Mouse (Mus musculus) stomach, postnatal 0 days (tissue): Measurements from ENCODE around the gene Trdmt1. TPM values are rescaled to one million over a fixed set of nuclear protein-coding genes. Genes with fewer than 3 reads are reported as not detected.

ENCODE experiments used
- ATAC-seq: fragments of 200-750 bp; cut with Nextera tagmentation; 2 replicates; pipeline ENCODE4 v1.8.0; 2017; ENCODE audit not compliant: low FRiP score, low TSS enrichment
- DNase-seq: peaks from one replicate; pipeline ENCODE4 v3.0.0-alpha.2; 2016; ENCODE audit warnings: low spot score
- H3K27ac ChIP-seq: fragments of 300-500 bp; sonication (generic); replicated peaks from 2 replicates; pipeline ENCODE4 v1.5.1; 2014; ENCODE audit warnings: mild to moderate bottlenecking, control low read depth
- H3K27me3 ChIP-seq: fragments of 300-500 bp; sonication (generic); 2 replicates; pipeline ENCODE4 v1.6.1; 2014; ENCODE audit warnings: low read length; ENCODE audit not compliant: control insufficient read depth, insufficient read depth
- H3K36me3 ChIP-seq: fragments of 300-500 bp; sonication (generic); 2 replicates; pipeline ENCODE4 v1.6.1; 2014; ENCODE audit warnings: low read length, mixed read lengths; ENCODE audit not compliant: control insufficient read depth, insufficient read depth
- H3K4me1 ChIP-seq: fragments of 300-500 bp; sonication (generic); replicated peaks from 2 replicates; pipeline ENCODE4 v1.6.1; 2014; ENCODE audit warnings: antibody characterized with exemption; ENCODE audit not compliant: control insufficient read depth, insufficient read depth
- H3K4me2 ChIP-seq: fragments of 300-500 bp; sonication (generic); replicated peaks from 2 replicates; pipeline ENCODE4 v1.6.1; 2014; ENCODE audit warnings: low read depth, mild to moderate bottlenecking, control low read depth, moderate library complexity
- H3K4me3 ChIP-seq: fragments of 300-500 bp; sonication (generic); 2 replicates; pipeline ENCODE4 v1.5.1; 2014; ENCODE audit warnings: low read depth, low read length, control low read depth
- H3K9ac ChIP-seq: fragments of 300-500 bp; sonication (generic); 2 replicates; pipeline ENCODE4 v1.6.1; 2014; ENCODE audit warnings: mild to moderate bottlenecking, low read length, control low read depth, mixed read lengths
- H3K9me3 ChIP-seq: fragments of 300-500 bp; sonication (generic); 2 replicates; pipeline ENCODE4 v1.6.1; 2016; ENCODE audit warnings: low read length; ENCODE audit not compliant: control insufficient read depth
- CTCF ChIP-seq: IDR thresholded peaks from 2 replicates; pipeline ENCODE4 v1.5.1; 2016; ENCODE audit warnings: antibody characterized with exemption, low read depth, mild to moderate bottlenecking, moderate library complexity
- EP300 ChIP-seq: optimal IDR thresholded peaks from 2 replicates; pipeline ENCODE3; 2016; ENCODE audit warnings: antibody characterized with exemption
- WGBS: fragments of 180-500 bp; shearing (Covaris S2); extraction: QIAGEN DNeasy Blood & Tissue Kit; methylation state at CpG from one replicate; pipeline ENCODE4 v1.1.7; 2014; 5-methylcytosine and 5-hydroxymethylcytosine counted together
- polyA plus RNA-seq: library from polyadenylated mRNA; unstranded; fragments of >200 nt; fragmentation: Nextera tagmentation; extraction: Ambion mirVana; gene quantifications from 2 replicates; pipeline ENCODE4 v1.2.1, GENCODE M21; 2015

Trdmt1 gene
- polyA plus RNA-seq, 1 experiment from 2014 or later: 6.9 TPM

GRCm38 (mm10) chr2:13500298-13500999 lies 44.0 kb downstream of the Trdmt1 start:
- Histone ChIP-seq H3K36me3 (no peaks in the 10 kb centered on the region), H3K9me3 (no peaks in the 10 kb centered on the region), H3K4me1 (no peaks in the 10 kb centered on the region), H3K27me3 (no peaks in the 10 kb centered on the region), H3K9ac (no peak overlapping the region), H3K4me3 (no peak overlapping the region), H3K27ac (no peak overlapping the region), H3K4me2 (no peak overlapping the region)
- ATAC-seq (no peak), DNase-seq (no peak)
- TF ChIP-seq EP300 (no peak), CTCF (no peak)
- WGBS: 50% methylated on average over 5 of the region's 5 CpGs

- Histone ChIP-seq H3K27me3 (no peaks in the 10 kb centered on the region), H3K9ac (no peak overlapping the region), H3K4me1 (no peaks in the 10 kb centered on the region), H3K4me2 (no peak overlapping the region), H3K27ac (no peak overlapping the region), H3K4me3 (no peak overlapping the region), H3K9me3 (no peaks in the 10 kb centered on the region), H3K36me3 (no peaks in the 10 kb centered on the region)
- ATAC-seq: no peak
- no peak for TF ChIP-seq EP300
- no peak for TF ChIP-seq CTCF
- 71% methylated on average over 7 of the region's 7 CpGs for WGBS
- DNase-seq: no peak
Measured at GRCm38 (mm10) chr2:13499196-13499595, 45.3 kb downstream of the Trdmt1 start.

GRCm38 (mm10) chr2:13496087-13496486 lies 48.4 kb downstream of the Trdmt1 start:
- H3K4me2 ChIP-seq: no peak overlapping the region
- no peak overlapping the region for H3K4me3 ChIP-seq
- DNase-seq (no peak), ATAC-seq (no peak)
- TF ChIP-seq EP300 (no peak), CTCF (no peak)
- no peak overlapping the region for H3K27ac ChIP-seq
- WGBS: 60% methylated on average over 2 of the region's 2 CpGs
- no peaks in the 10 kb centered on the region for H3K9me3 ChIP-seq
- no peaks in the 10 kb centered on the region for H3K36me3 ChIP-seq
- H3K9ac ChIP-seq: no peak overlapping the region
- H3K4me1 ChIP-seq: no peaks in the 10 kb centered on the region
- no peaks in the 10 kb centered on the region for H3K27me3 ChIP-seq

- no peaks in the 10 kb centered on the region for H3K9me3 ChIP-seq
- 78% methylated on average over 4 of the region's 4 CpGs for WGBS
- H3K4me3 ChIP-seq: no peak overlapping the region
- TF ChIP-seq EP300: no peak
- no peak for TF ChIP-seq CTCF
- ATAC-seq (no peak), DNase-seq (no peak)
- H3K4me1 ChIP-seq: no peaks in the 10 kb centered on the region
- H3K9ac ChIP-seq: no peak overlapping the region
- no peaks in the 10 kb centered on the region for H3K27me3 ChIP-seq
- no peak overlapping the region for H3K4me2 ChIP-seq
- H3K36me3 ChIP-seq: no peaks in the 10 kb centered on the region
- no peak overlapping the region for H3K27ac ChIP-seq
Measured at GRCm38 (mm10) chr2:13492927-13493326, 51.5 kb downstream of the Trdmt1 start.

GRCm38 (mm10) chr2:13491734-13492133 lies 52.7 kb downstream of the Trdmt1 start, which contains the start of gene Cubn:
Gene Cubn (minus strand): TSS chr2:13491813.
- TF ChIP-seq CTCF (no peak), EP300 (no peak)
- no peaks in the 10 kb centered on the region for H3K9me3 ChIP-seq
- H3K4me2 ChIP-seq: no peak within 1 kb of the TSS
- WGBS: 50% methylated on average over 8 of the region's 8 CpGs
- H3K27ac ChIP-seq: no peak within 1 kb of the TSS
- DNase-seq: no peak
- ATAC-seq: no peak
- H3K4me1 ChIP-seq: no peaks in the 10 kb centered on the region
- no peaks in the 10 kb centered on the region for H3K36me3 ChIP-seq
- no peak within 1 kb of the TSS for H3K4me3 ChIP-seq
- H3K27me3 ChIP-seq: no peaks in the 10 kb centered on the region
- H3K9ac ChIP-seq: no peak within 1 kb of the TSS

- Histone ChIP-seq H3K4me2 (no peak overlapping the region), H3K4me3 (no peak overlapping the region), H3K4me1 (no peaks in the 10 kb centered on the region), H3K27ac (no peak overlapping the region), H3K27me3 (no peaks in the 10 kb centered on the region), H3K36me3 (no peaks in the 10 kb centered on the region), H3K9me3 (no peaks in the 10 kb centered on the region), H3K9ac (no peak overlapping the region)
- TF ChIP-seq CTCF (no peak), EP300 (no peak)
- 82% methylated on average over 2 of the region's 2 CpGs for WGBS
- DNase-seq: no peak
- no peak for ATAC-seq
Measured at GRCm38 (mm10) chr2:13490480-13490879, 54.0 kb downstream of the Trdmt1 start.
